In the genomic region with DNA sequence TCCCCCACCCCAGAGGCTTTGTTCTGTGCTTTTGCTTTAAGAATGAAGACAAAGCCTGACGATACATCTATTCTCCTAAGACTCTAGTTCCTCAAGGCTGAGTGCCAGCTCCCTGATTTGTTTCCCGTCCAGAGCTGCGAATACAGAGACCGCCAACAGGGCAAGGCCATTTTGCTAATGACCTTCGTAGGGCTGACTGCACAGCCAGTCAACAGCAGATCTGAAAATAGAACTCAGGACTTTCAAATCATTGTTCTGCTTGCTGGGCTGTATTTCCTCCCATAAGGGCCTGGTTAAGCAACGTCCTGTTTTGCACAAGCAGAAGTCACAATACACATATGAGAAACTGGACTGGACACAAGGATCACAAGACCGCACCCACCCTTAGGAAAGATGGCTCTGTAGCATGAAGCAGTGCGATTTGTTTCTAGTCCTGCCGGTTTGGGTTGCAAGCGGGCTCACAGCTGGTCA, we compare ENCODE assay signal across 7 mouse cellular contexts.
DNase-seq lines count a peak whose midpoint lies in the region; ATAC-seq and TF ChIP-seq lines count a peak whose summit lies in the region.

No protein-coding gene starts in this region.

- no peak for TF ChIP-seq POLR2A in liver, adult 2 months (IDR thresholded peaks at IDR 0.05; ENCODE audit: extremely low read depth, insufficient read depth, low read length)

- no peak for TF ChIP-seq CTCF in liver, adult 2 months (IDR thresholded peaks at IDR 0.05; ENCODE audit: low read depth, low read length)

- no peaks in the 10 kb centered on the region for H3K27me3 ChIP-seq in liver, adult 2 months (ENCODE audit: control insufficient read depth, insufficient read depth, low read length)
- no peaks in the 10 kb centered on the region for H3K27me3 ChIP-seq in liver, embryonic 12.5 days (replicated peaks)

- peak overlapping the region; percentile 82; the same call in 1 of the 2 replicates for H3K27ac ChIP-seq in liver, adult 2 months (replicated peaks; ENCODE audit: insufficient read depth, low read depth, low read length)
- no peak overlapping the region for H3K27ac ChIP-seq in liver, embryonic 12.5 days

- H3K36me3 ChIP-seq in liver, adult 2 months (ENCODE audit: control insufficient read depth, insufficient read depth, low read length), result no peaks in the 10 kb centered on the region
- H3K36me3 ChIP-seq in liver, embryonic 12.5 days, result no peaks in the 10 kb centered on the region

- no peak overlapping the region for H3K4me3 ChIP-seq in liver, adult 2 months (ENCODE audit: insufficient read depth, low read depth, low read length)
- no peak overlapping the region for H3K4me3 ChIP-seq in liver, embryonic 12.5 days

- ATAC-seq in liver, embryonic 12.5 days, result no peak

- WGBS in liver, adult 2 months, result 73% methylated on average over 10 of the region's 10 CpGs
- WGBS in liver, embryonic 12.5 days (ENCODE audit: insufficient replicate concordance), result 52% methylated on average over 10 of the region's 10 CpGs

- H3K4me1 ChIP-seq in liver, adult 2 months (ENCODE audit: control insufficient read depth, insufficient read depth, low read length), result no peaks in the 10 kb centered on the region; the same call in 1 of the 2 replicates
- no peaks in the 10 kb centered on the region for H3K4me1 ChIP-seq in liver, embryonic 12.5 days

- no peaks in the 10 kb centered on the region for H3K9me3 ChIP-seq in liver, embryonic 12.5 days (replicated peaks)

- intact Hi-C loops in gastrocnemius, postnatal 14 days (cut with DNase I; ENCODE audit: low total_unique reads), result no loop called here

- no peaks in the 10 kb centered on the region for H3K79me2 ChIP-seq in liver, adult 2 months (ENCODE audit: control insufficient read depth, insufficient read depth, low read length)

- H3K4me2 ChIP-seq in liver, embryonic 12.5 days, result no peak overlapping the region

- peak; percentile 56 for DNase-seq in liver, adult 2 months (ENCODE audit: extremely low read depth, low read depth, low spot score)
- DNase-seq in adrenal gland, postnatal 25 days, result peak; percentile 69
- peak; percentile 59 for DNase-seq in gastrocnemius, postnatal 14 days
- DNase-seq in kidney, postnatal 14 days, result peak; percentile 78
- DNase-seq in lung, postnatal 4 days, result peak; percentile 71 to 76
- DNase-seq in thymus, postnatal 25 days, result no peak

- H3K9ac ChIP-seq in liver, adult 2 months (ENCODE audit: low read depth, low read length), result no peak overlapping the region
- H3K9ac ChIP-seq in liver, embryonic 12.5 days, result no peak overlapping the region
